Mouse (Mus musculus): Measurements from ENCODE around the gene Xaf1. TPM values are rescaled to one million over a fixed set of nuclear protein-coding genes. Genes with fewer than 3 reads are reported as not detected.
A peak's percentile ranks its signal among the peaks of the same experiment; 100 is the strongest.

Gene Xaf1
- total and polyA plus RNA-seq, 3 experiments, result 2.5 to 9.6 (median 4.1) TPM

DNA sequence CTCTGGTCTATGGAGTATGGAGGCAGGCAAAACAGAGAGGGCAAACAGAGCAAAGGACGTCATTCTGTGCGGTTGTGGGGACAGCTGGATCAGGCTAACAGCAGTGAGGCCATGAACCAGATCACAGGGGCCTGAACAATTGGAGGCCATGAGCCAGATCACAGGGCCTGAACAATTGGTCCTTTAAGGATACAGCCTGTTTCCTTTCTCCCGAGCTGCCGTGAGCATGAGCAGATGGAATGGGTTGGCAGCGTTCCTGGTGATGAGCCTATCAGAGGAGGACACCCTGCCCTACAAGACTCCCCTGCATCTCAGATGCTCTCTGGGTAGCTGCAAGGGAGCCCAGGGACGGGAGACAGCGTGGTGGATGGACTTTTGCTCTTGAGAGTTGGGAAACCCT, 801 bp downstream of the Xaf1 start:
- Histone ChIP-seq H3K9me3 (replicated peaks; ENCODE audit: low read length) (no peaks in the 10 kb centered on the region), H3K9ac (ENCODE audit: insufficient read depth, low read depth) (no peak overlapping the region), H3K79me2 (replicated peaks; ENCODE audit: control insufficient read depth, extremely low read depth, insufficient read depth, poor library complexity, severe bottlenecking) (no peaks in the 10 kb centered on the region), H3K4me3 (replicated peaks in 1 of 3; ENCODE audit: low read depth in 2 of 3, low read length in 2 of 3, poor library complexity in 1 of 3) (peak overlapping the region in 2 of 3 experiments; percentile 58 to 59), H3K27me3 (replicated peaks) (no peaks in the 10 kb centered on the region), H3K4me1 (ENCODE audit: control insufficient read depth in 1 of 2, insufficient read depth in 2 of 2) (peaks cover 8 to 36% of the 10 kb centered on the region in 2 experiments; a peak in 3 of 4 replicates), H3K4me2 (ENCODE audit: insufficient read depth, low read depth, poor library complexity, severe bottlenecking) (peak overlapping the region; percentile 46; the same call in 1 of the 2 replicates), H3K36me3 (replicated peaks in 1 of 2; ENCODE audit: control insufficient read depth in 1 of 2, insufficient read depth in 1 of 2, low read length in 1 of 2) (peaks cover 0 to 23% of the 10 kb centered on the region in 2 experiments), H3K27ac (ENCODE audit: insufficient read depth, low read depth) (no peak overlapping the region)
- TF ChIP-seq POLR2AphosphoS2 (IDR thresholded peaks at IDR 0.05; ENCODE audit: low read depth, low read length), result no peak
- TF ChIP-seq EP300 (IDR thresholded peaks at IDR 0.05; ENCODE audit: low read length), result no peak
- TF ChIP-seq TCF12 (IDR thresholded peaks at IDR 0.05; ENCODE audit: low read depth, low read length), result no peak
- no peak for TF ChIP-seq CHD1 (IDR thresholded peaks at IDR 0.05; ENCODE audit: low read depth, low read length)
- TF ChIP-seq ZKSCAN1 (IDR thresholded peaks at IDR 0.05; ENCODE audit: borderline replicate concordance, low read depth, low read length), result no peak
- TF ChIP-seq SIN3A (IDR thresholded peaks at IDR 0.05; ENCODE audit: low read length), result no peak
- no peak for TF ChIP-seq MAX (IDR thresholded peaks at IDR 0.05; ENCODE audit: low read length)
- TF ChIP-seq NELFE (IDR thresholded peaks at IDR 0.05; ENCODE audit: low read depth, low read length), result no peak
- no peak for TF ChIP-seq SMC3 (IDR thresholded peaks at IDR 0.05; ENCODE audit: low read depth, low read length)
- in situ Hi-C loops (cut with MboI; ENCODE audit: low pct_ligation_motif_present, low pct_unique_long_range_greater_than_20kb, low sequenced_read_pairs), result no loop called here
- dilution Hi-C loops (cut with MboI; ENCODE audit: extremely low pct_ligation_motif_present, extremely low pct_unique_long_range_greater_than_20kb, low sequenced_read_pairs), result no loop called here
- DNase-seq (ENCODE audit: extremely low read depth), result no peak

DNA sequence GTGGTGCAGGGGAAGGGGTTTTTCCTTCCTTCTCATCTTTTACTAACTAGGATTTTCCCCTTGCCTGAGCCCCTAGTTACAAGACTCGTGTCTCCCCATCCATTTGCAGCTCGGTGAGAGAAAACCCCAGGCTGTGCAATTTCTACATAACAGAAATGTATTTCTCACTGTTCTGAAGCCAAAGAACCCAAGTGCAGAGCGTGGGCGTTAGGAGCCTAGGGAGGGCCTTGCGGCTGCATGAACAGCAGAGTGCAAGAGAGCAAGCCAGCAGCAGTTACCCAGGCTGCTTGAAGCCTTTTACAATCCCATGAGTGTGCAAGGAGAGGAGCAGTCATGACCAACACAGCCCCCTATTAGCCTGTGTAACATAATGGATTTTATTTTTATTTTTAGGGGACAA, 6.0 kb downstream of the Xaf1 start:
- dilution Hi-C loops (cut with MboI; ENCODE audit: extremely low pct_ligation_motif_present, extremely low pct_unique_long_range_greater_than_20kb, low sequenced_read_pairs), result no loop called here
- Histone ChIP-seq H3K9me3 (replicated peaks; ENCODE audit: low read length) (no peaks in the 10 kb centered on the region), H3K27ac (ENCODE audit: insufficient read depth, low read depth) (no peak overlapping the region), H3K79me2 (replicated peaks; ENCODE audit: control insufficient read depth, extremely low read depth, insufficient read depth, poor library complexity, severe bottlenecking) (no peaks in the 10 kb centered on the region), H3K4me3 (replicated peaks in 1 of 3; ENCODE audit: low read depth in 2 of 3, low read length in 2 of 3, poor library complexity in 1 of 3) (no peak overlapping the region), H3K27me3 (replicated peaks) (no peaks in the 10 kb centered on the region), H3K9ac (ENCODE audit: insufficient read depth, low read depth) (no peak overlapping the region), H3K36me3 (replicated peaks in 1 of 2; ENCODE audit: control insufficient read depth in 1 of 2, insufficient read depth in 1 of 2, low read length in 1 of 2) (peaks cover 0 to 49% of the 10 kb centered on the region in 2 experiments), H3K4me2 (ENCODE audit: insufficient read depth, low read depth, poor library complexity, severe bottlenecking) (no peak overlapping the region), H3K4me1 (ENCODE audit: control insufficient read depth in 1 of 2, insufficient read depth in 2 of 2) (peaks cover 0 to 19% of the 10 kb centered on the region in 2 experiments; a peak in 3 of 4 replicates)
- DNase-seq (ENCODE audit: extremely low read depth), result no peak
- TF ChIP-seq ELF1 (IDR thresholded peaks at IDR 0.05; ENCODE audit: low read depth, low read length) (no peak), IRF4 (IDR thresholded peaks at IDR 0.05; ENCODE audit: low read depth, low read length) (no peak), POLR2A (IDR thresholded peaks at IDR 0.05; ENCODE audit: low read depth, low read length) (no peak), NELFE (IDR thresholded peaks at IDR 0.05; ENCODE audit: low read depth, low read length) (no peak), ZMIZ1 (IDR thresholded peaks at IDR 0.05; ENCODE audit: low read depth, low read length) (no peak), E2F4 (IDR thresholded peaks at IDR 0.05; ENCODE audit: insufficient replicate concordance, low read depth, low read length) (no peak), CHD2 (IDR thresholded peaks at IDR 0.05; ENCODE audit: low read length) (no peak), NRF1 (IDR thresholded peaks at IDR 0.05; ENCODE audit: low read depth, low read length) (no peak), JUND (conservative IDR thresholded peaks at IDR 0.05; ENCODE audit: low read depth, low read length) (no peak), CHD1 (IDR thresholded peaks at IDR 0.05; ENCODE audit: low read depth, low read length) (no peak), TBP (conservative IDR thresholded peaks at IDR 0.05; ENCODE audit: low read depth, low read length) (no peak), PAX5 (IDR thresholded peaks at IDR 0.05; ENCODE audit: low read length) (no peak), TCF12 (IDR thresholded peaks at IDR 0.05; ENCODE audit: low read depth, low read length) (no peak)
- in situ Hi-C loops (cut with MboI; ENCODE audit: low pct_ligation_motif_present, low pct_unique_long_range_greater_than_20kb, low sequenced_read_pairs), result no loop called here

Measured in CH12.LX (cell line).